Mouse (Mus musculus) testis, postnatal 14 days (tissue): Measurements from ENCODE around the gene Phlpp2.

Experiments used
- DNase-seq: peaks from one replicate; pipeline ENCODE4 v3.0.0; 2021; ENCODE audit warnings: low spot score

Gene Phlpp2

GRCm38 (mm10) chr8:109963421-109963820 lies 95.1 kb downstream of the Phlpp2 start:
- no peak for DNase-seq

GRCm38 (mm10) chr8:109964106-109964505 lies 95.8 kb downstream of the Phlpp2 start:
- DNase-seq, result no peak

- no peak for DNase-seq
Observed at GRCm38 (mm10) chr8:109968837-109969236, 100.5 kb downstream of the Phlpp2 start.

GRCm38 (mm10) chr8:109970323-109970722 lies 102.0 kb downstream of the Phlpp2 start:
- DNase-seq, result no peak

GRCm38 (mm10) chr8:109972901-109973300 lies 104.6 kb downstream of the Phlpp2 start:
- DNase-seq, result no peak

GRCm38 (mm10) chr8:109979339-109979738 lies 111.0 kb downstream of the Phlpp2 start:
- no peak for DNase-seq

GRCm38 (mm10) chr8:109982386-109983105 lies 114.2 kb downstream of the Phlpp2 start:
- no peak for DNase-seq

GRCm38 (mm10) chr8:109983944-109984343 lies 115.6 kb downstream of the Phlpp2 start:
- peak; percentile 64 for DNase-seq

- DNase-seq, result no peak
Observed at GRCm38 (mm10) chr8:109986384-109986783, 118.0 kb downstream of the Phlpp2 start.

GRCm38 (mm10) chr8:109987776-109988175 lies 119.4 kb downstream of the Phlpp2 start:
- no peak for DNase-seq

GRCm38 (mm10) chr8:109989151-109989550 lies 120.8 kb downstream of the Phlpp2 start:
- no peak for DNase-seq

- no peak for DNase-seq
Observed at GRCm38 (mm10) chr8:109990224-109990623, 121.9 kb downstream of the Phlpp2 start, which contains the start of gene Tat. TSS of gene Tat (plus strand) at chr8:109990437.

- no peak for DNase-seq
Observed at GRCm38 (mm10) chr8:109992166-109992565, 123.8 kb downstream of the Phlpp2 start.

GRCm38 (mm10) chr8:109992951-109993350 lies 124.6 kb downstream of the Phlpp2 start:
- no peak for DNase-seq
